Comparison of ENCODE assay signal across 23 mouse cellular contexts in the genomic region with DNA sequence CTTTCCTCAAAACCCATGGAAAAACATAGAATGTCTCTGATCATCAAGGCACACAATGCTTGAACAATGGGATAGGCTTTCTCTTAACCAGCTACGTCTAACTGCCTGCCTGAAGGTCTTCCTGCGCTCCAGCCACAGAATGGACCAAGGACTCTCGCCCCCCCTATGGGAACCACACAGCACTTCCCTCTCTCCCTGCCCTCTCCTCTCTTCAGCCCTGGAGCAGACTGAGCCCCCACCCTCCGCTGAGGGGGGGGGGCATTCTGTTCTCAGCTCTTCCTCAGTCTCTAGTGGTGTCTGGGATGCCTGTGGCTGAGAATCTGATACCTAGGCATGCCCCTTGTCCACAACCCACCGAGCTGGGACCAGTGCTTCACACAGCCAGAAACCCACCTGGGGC.
DNase-seq lines count a peak whose midpoint lies in the region; ATAC-seq and TF ChIP-seq lines count a peak whose summit lies in the region.
"Had no signal": no experiment of that assay in that cellular context is flagged by ENCODE, and none has a peak within 500 bp of the region (broad histone marks: within the 10 kb centered on the region; RNA-seq: fewer than 3 reads in every experiment).

No protein-coding gene starts in this region.

- ATAC-seq in heart, embryonic 15.5 days (replicated peaks; ENCODE audit: insufficient number of reproducible peaks, insufficient read depth, low FRiP score, low read depth) = 0 out of 2 replicates have a peak, but pooled peaks have one; percentile 27
- ATAC-seq in midbrain, embryonic 11.5 days (ENCODE audit: low FRiP score) = peak; percentile 65
- ATAC-seq in midbrain, postnatal 0 days (ENCODE audit: low FRiP score) = no peak
- ATAC-seq in midbrain, embryonic 13.5 days = peak; percentile 30; the same call in 1 of the 2 replicates
- ATAC-seq: forebrain, embryonic 14.5 days; forebrain, embryonic 16.5 days had no signal

- no peak for DNase-seq in heart, postnatal 14 days
- DNase-seq in midbrain, embryonic 11.5 days (ENCODE audit: low spot score, missing footprints) = no peak
- DNase-seq in midbrain, postnatal 0 days (ENCODE audit: low spot score) = no peak
- DNase-seq in midbrain, embryonic 10.5 days (ENCODE audit: low spot score) = no peak
- DNase-seq: adrenal gland, adult 2 months; adrenal gland, postnatal 10 days; adrenal gland, postnatal 25 days; cerebellum, adult 11 months; cerebellum, adult 18-20 months; cerebellum, adult 8-10 months; cerebellum, adult 9-11 months; cerebellum, postnatal 14 days; cerebellum, postnatal 36 days; embryo, embryonic 11 days had no signal

- no peak overlapping the region for H3K4me2 ChIP-seq in heart, embryonic 15.5 days
- H3K4me2 ChIP-seq in midbrain, embryonic 11.5 days = no peak overlapping the region
- no peak overlapping the region for H3K4me2 ChIP-seq in midbrain, postnatal 0 days (ENCODE audit: low read depth, low read length, poor library complexity, severe bottlenecking)
- no peak overlapping the region for H3K4me2 ChIP-seq in midbrain, embryonic 13.5 days (replicated peaks)
- H3K4me2 ChIP-seq: embryonic facial prominence, embryonic 12.5 days; embryonic facial prominence, embryonic 15.5 days; forebrain, embryonic 12.5 days had no signal

- no peaks in the 10 kb centered on the region for H3K27me3 ChIP-seq in heart, embryonic 15.5 days
- H3K27me3 ChIP-seq in midbrain, embryonic 11.5 days (ENCODE audit: control insufficient read depth, insufficient read depth, low read length) = no peaks in the 10 kb centered on the region
- no peaks in the 10 kb centered on the region for H3K27me3 ChIP-seq in midbrain, postnatal 0 days (ENCODE audit: insufficient read depth, low read length)
- H3K27me3 ChIP-seq in midbrain, embryonic 13.5 days = no peaks in the 10 kb centered on the region
- no peaks in the 10 kb centered on the region for H3K27me3 ChIP-seq in midbrain, embryonic 10.5 days (ENCODE audit: low read depth, poor library complexity, severe bottlenecking)
- H3K27me3 ChIP-seq: embryonic facial prominence, embryonic 12.5 days; embryonic facial prominence, embryonic 15.5 days; forebrain, embryonic 12.5 days had no signal

- intact Hi-C loops in heart, postnatal 14 days (cut with DNase I) = no loop called here

- TF ChIP-seq CTCF in midbrain, postnatal 0 days (IDR thresholded peaks at IDR 0.05) = no peak

- H3K9ac ChIP-seq in heart, embryonic 15.5 days = no peak overlapping the region
- H3K9ac ChIP-seq in midbrain, embryonic 11.5 days (ENCODE audit: low read length) = no peak overlapping the region
- no peak overlapping the region for H3K9ac ChIP-seq in midbrain, postnatal 0 days (replicated peaks; ENCODE audit: low read length, poor library complexity, severe bottlenecking)
- no peak overlapping the region for H3K9ac ChIP-seq in midbrain, embryonic 13.5 days (replicated peaks)
- H3K9ac ChIP-seq: embryonic facial prominence, embryonic 12.5 days; embryonic facial prominence, embryonic 15.5 days; forebrain, embryonic 12.5 days had no signal

- 70% methylated on average over 5 of the region's 5 CpGs for whole genome bisulfite sequencing in heart, embryonic 15.5 days
- 80% methylated on average over 5 of the region's 5 CpGs for WGBS in midbrain, embryonic 11.5 days
- WGBS in midbrain, postnatal 0 days = 78% methylated on average over 5 of the region's 5 CpGs
- 79% methylated on average over 5 of the region's 5 CpGs for whole genome bisulfite sequencing in midbrain, embryonic 13.5 days
- WGBS in midbrain, embryonic 10.5 days = 79% methylated on average over 5 of the region's 5 CpGs

- no peak overlapping the region for H3K27ac ChIP-seq in heart, embryonic 15.5 days
- H3K27ac ChIP-seq in midbrain, embryonic 11.5 days (ENCODE audit: low read depth, low read length) = no peak overlapping the region
- H3K27ac ChIP-seq in midbrain, postnatal 0 days (ENCODE audit: low read depth, low read length) = no peak overlapping the region
- H3K27ac ChIP-seq in midbrain, embryonic 13.5 days = no peak overlapping the region
- H3K27ac ChIP-seq in midbrain, embryonic 10.5 days (replicated peaks) = no peak overlapping the region
- H3K27ac ChIP-seq: embryonic facial prominence, embryonic 12.5 days; embryonic facial prominence, embryonic 15.5 days; forebrain, embryonic 10.5 days; forebrain, embryonic 12.5 days had no signal

- no peaks in the 10 kb centered on the region for H3K36me3 ChIP-seq in heart, embryonic 15.5 days
- no peaks in the 10 kb centered on the region for H3K36me3 ChIP-seq in midbrain, embryonic 11.5 days (ENCODE audit: control insufficient read depth, insufficient read depth, low read length)
- no peaks in the 10 kb centered on the region for H3K36me3 ChIP-seq in midbrain, postnatal 0 days (ENCODE audit: insufficient read depth, low read length)
- no peaks in the 10 kb centered on the region for H3K36me3 ChIP-seq in midbrain, embryonic 13.5 days
- H3K36me3 ChIP-seq in midbrain, embryonic 10.5 days = no peaks in the 10 kb centered on the region
- H3K36me3 ChIP-seq: embryonic facial prominence, embryonic 12.5 days; embryonic facial prominence, embryonic 15.5 days; forebrain, embryonic 10.5 days; forebrain, embryonic 12.5 days had no signal

- H3K9me3 ChIP-seq in heart, embryonic 15.5 days (replicated peaks) = no peaks in the 10 kb centered on the region
- no peaks in the 10 kb centered on the region for H3K9me3 ChIP-seq in midbrain, embryonic 11.5 days (ENCODE audit: control insufficient read depth, low read length)
- H3K9me3 ChIP-seq in midbrain, postnatal 0 days (ENCODE audit: low read length) = no peaks in the 10 kb centered on the region
- no peaks in the 10 kb centered on the region for H3K9me3 ChIP-seq in midbrain, embryonic 13.5 days
- no peaks in the 10 kb centered on the region for H3K9me3 ChIP-seq in midbrain, embryonic 10.5 days (replicated peaks)
- H3K9me3 ChIP-seq: embryonic facial prominence, embryonic 12.5 days; embryonic facial prominence, embryonic 15.5 days; forebrain, embryonic 10.5 days; forebrain, embryonic 12.5 days had no signal

- H3K4me1 ChIP-seq in heart, embryonic 15.5 days (replicated peaks) = no peaks in the 10 kb centered on the region
- H3K4me1 ChIP-seq in midbrain, embryonic 11.5 days (ENCODE audit: control insufficient read depth, insufficient read depth, low read length) = no peaks in the 10 kb centered on the region
- no peaks in the 10 kb centered on the region for H3K4me1 ChIP-seq in midbrain, postnatal 0 days (ENCODE audit: insufficient read depth, low read length)
- H3K4me1 ChIP-seq in midbrain, embryonic 13.5 days (replicated peaks) = no peaks in the 10 kb centered on the region
- no peaks in the 10 kb centered on the region for H3K4me1 ChIP-seq in midbrain, embryonic 10.5 days
- H3K4me1 ChIP-seq: embryonic facial prominence, embryonic 12.5 days; embryonic facial prominence, embryonic 15.5 days; forebrain, embryonic 10.5 days; forebrain, embryonic 12.5 days had no signal

- no peak overlapping the region for H3K4me3 ChIP-seq in heart, embryonic 15.5 days
- no peak overlapping the region for H3K4me3 ChIP-seq in midbrain, embryonic 11.5 days (ENCODE audit: low read depth, low read length)
- H3K4me3 ChIP-seq in midbrain, postnatal 0 days (ENCODE audit: low read depth, low read length) = no peak overlapping the region
- no peak overlapping the region for H3K4me3 ChIP-seq in midbrain, embryonic 13.5 days (replicated peaks)
- no peak overlapping the region for H3K4me3 ChIP-seq in midbrain, embryonic 10.5 days
- H3K4me3 ChIP-seq: embryonic facial prominence, embryonic 12.5 days; embryonic facial prominence, embryonic 15.5 days; erythroblast, embryonic 14.5 days; forebrain, embryonic 10.5 days; forebrain, embryonic 12.5 days had no signal
